Mouse (Mus musculus): ENCODE results near the gene Rusc1. TPM values are rescaled to one million over a fixed set of nuclear protein-coding genes. Genes with fewer than 3 reads are reported as not detected.
A peak's percentile ranks its signal among the peaks of the same experiment; 100 is the strongest.
"Not testable (repeated sequence)": the region's sequence is repeated elsewhere in the genome, so short reads cannot be mapped to it uniquely, and the experiment has no call there.

Gene Rusc1
- total RNA-seq, 2 experiments from 2014 or later: 14.8 to 15.7 TPM

DNA sequence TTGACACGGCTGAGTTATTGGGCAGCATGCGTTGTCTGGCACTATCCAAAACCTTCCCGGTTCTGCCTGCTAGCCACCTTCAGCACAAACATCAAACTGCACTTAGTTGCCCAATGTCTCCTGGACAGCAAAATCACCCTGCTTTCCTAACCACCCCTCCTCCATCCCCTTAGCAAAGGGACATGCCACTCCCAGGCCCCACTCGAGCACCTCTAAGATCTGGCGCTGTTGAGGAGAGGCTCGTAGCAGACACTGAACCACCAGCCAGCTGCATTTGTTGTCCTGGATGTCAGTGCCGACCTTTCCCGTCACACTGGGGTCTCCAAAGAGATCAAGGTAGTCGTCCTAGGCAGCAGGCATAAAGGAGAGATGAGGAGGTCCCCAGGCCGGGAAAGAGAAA is 910 bp upstream of the Rusc1 start:
- intact Hi-C loops (cut with DNase I): no loop called here
- DNase-seq: no peak

GRCm38 (mm10) chr3:89092509-89093090 is 511 bp downstream of the Rusc1 start:
- DNase-seq: no peak
- intact Hi-C loops (cut with DNase I): no loop called here

DNA sequence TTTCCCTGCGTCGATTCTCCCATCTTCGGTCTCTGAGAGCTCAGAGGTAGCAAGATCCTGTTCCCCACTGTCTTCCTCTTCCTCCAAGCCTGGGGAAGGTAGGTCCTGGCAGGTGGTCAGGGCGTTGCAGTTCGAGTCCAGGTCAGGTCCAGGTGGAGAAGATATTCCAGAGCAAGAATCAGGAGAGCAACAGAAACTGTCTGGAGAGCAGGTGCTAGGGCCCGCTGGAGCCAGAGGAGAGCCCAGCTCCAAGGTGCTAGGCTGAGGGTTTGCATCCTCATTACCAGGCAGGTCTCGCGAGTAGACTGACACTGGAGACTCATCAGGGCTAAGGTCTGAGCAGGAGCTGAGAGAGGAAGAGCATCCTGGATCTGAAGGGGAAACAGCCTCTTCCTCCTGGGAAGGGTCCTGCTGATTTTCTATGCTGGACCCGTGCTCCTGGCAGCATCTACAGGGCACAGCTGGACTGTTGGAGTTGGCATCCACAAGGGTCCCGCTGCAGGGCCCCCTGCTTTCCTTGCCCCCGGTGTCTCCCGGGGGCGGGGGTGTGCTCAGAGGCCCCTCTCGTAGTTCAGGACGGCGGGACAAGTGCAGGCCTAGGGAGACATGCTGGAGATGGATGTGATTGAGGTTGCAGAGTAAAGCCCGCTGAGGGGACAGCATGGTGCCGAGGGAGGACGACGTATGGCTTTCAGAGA is 1.2 kb downstream of the Rusc1 start:
- DNase-seq: no peak
- intact Hi-C loops (cut with DNase I): loop anchor here (2.0 kb wide), 1 partner anchor 125 kb away; no protein-coding TSS in a partner anchor

GRCm38 (mm10) chr3:89090694-89091655 is 2.1 kb downstream of the Rusc1 start:
- DNase-seq: peak; percentile 85 to 86
- intact Hi-C loops (cut with DNase I): loop anchor here (2.0 kb wide), 1 partner anchor 126 kb away; no protein-coding TSS in a partner anchor

GRCm38 (mm10) chr3:89089882-89090591 is 3.1 kb downstream of the Rusc1 start:
- intact Hi-C loops (cut with DNase I): loop anchor here (2.0 kb wide), 1 partner anchor 127 kb away; no protein-coding TSS in a partner anchor
- peak; percentile 77 to 79 for DNase-seq

- DNase-seq: no peak
- intact Hi-C loops (cut with DNase I): no loop called here
Measured at GRCm38 (mm10) chr3:89088974-89089373, 4.1 kb downstream of the Rusc1 start.

DNA sequence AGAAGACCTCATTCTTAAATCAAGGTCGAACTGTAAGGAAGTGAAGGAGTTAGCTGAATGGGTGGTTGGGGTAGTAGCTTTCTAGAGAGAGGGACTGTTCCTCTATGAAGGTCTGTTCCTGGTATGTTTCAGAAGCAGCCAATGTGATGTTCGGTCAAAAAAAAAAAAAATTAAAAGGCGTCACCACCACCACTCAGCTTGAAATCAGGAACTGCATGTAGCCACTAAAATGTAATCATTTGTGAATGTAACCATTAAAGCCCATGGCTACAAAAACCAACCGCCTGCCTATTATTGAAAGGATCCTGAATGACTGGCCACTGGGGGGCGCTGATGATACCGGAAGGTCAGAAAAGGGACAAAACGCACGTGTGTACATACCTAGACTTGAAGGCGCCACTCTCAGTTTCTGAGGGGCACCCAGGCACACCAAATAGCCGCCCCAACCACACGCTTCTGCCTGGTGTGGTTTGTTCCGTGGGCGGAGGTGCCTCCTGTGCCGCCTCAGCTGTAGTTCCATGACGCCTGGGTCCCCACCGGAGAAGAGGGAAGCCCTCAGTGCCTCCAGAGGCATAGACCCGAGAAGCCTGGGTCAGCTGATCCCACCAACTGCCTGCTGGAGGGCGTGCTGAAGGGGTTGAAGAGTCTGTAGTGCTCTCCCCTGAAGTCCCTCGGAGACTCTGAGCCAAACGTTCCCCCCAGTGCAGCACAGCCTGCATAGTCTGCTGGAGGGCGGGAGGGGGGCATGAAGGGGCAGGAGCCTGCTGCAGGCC is 5.6 kb downstream of the Rusc1 start:
- intact Hi-C loops (cut with DNase I): no loop called here
- DNase-seq: peak; percentile 61 to 65

GRCm38 (mm10) chr3:89084654-89085190 is 8.4 kb downstream of the Rusc1 start:
- intact Hi-C loops (cut with DNase I): no loop called here

GRCm38 (mm10) chr3:89084133-89084532 is 9.0 kb downstream of the Rusc1 start:
- intact Hi-C loops (cut with DNase I): no loop called here
- no peak for DNase-seq

More at GRCm38 (mm10) chr3:89084654-89085190, 8.4 kb downstream of the Rusc1 start:
- no peak for DNase-seq

DNA sequence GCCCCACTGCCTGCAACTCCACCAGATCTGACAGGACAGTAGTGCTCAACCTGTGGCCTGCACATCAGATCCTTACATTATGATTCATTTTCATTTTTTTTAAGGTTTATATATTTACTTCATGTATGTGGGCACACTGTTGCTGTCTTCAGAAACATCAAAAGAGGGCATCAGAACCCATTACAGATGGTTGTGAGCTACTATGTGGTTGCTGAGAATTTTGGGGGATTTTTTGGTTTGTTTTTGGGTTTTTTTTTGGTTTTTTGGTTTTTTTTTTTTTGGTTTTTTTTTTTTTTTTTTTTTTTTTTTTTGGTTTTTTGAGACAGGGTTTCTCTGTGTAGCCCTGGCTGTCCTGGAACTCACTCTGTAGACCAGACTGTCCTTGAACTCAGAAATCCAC is 10.8 kb downstream of the Rusc1 start:
- DNase-seq; intact Hi-C loops (cut with DNase I): not testable (repeated sequence)

DNA sequence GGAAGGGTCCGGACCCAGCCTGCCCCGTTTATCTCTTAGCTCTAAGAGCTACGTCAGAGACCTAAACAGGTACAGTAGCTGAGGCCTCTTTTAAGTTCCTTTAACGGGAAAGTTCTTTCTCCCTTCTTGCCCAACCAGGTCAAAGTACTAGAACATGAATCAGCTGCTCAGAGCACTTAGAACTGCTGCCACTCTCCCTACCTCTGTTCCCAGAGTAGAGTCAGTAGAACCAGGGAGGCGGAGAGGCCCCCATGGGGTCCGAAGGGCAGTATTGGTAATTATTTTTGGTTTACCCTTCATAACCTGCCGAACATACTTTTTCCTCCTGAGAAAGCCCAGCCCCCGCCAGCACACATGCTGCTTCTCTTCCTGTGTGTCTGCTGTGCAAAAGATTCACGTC is 15.7 kb downstream of the Rusc1 start:
- intact Hi-C loops (cut with DNase I): loop anchor here (10.0 kb wide), 1 partner anchor 53 kb away; no protein-coding TSS in a partner anchor
- DNase-seq: no peak

GRCm38 (mm10) chr3:89067265-89067664 is 25.8 kb downstream of the Rusc1 start:
- DNase-seq: no peak
- intact Hi-C loops (cut with DNase I): loop anchor here (10.0 kb wide), 1 partner anchor 958 kb away; no protein-coding TSS in a partner anchor

- DNase-seq: no peak
- intact Hi-C loops (cut with DNase I): loop anchor here (10.0 kb wide), 1 partner anchor 963 kb away; no protein-coding TSS in a partner anchor
Measured at GRCm38 (mm10) chr3:89061696-89062095, 31.4 kb downstream of the Rusc1 start.

DNA sequence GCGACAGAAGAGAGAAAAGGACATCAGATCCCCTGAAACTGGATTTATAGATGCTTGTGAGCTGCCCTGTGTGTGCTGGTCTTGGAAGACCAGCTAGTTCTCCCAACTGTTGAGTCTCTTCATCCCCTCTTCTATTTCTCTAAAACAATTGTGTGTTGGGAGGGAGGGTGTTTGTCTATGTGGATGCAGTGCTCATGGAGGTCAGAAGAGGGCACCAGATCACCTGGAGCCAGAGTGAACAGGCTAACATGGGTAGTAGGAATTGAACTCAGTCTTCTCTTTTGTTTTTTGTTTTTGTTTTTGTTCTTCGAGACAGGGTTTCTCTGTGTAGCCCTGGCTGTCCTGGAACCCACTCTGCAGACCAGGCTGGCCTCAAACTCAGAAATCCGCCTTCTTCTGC is 34.3 kb downstream of the Rusc1 start:
- DNase-seq: no peak
- intact Hi-C loops (cut with DNase I): no loop called here

GRCm38 (mm10) chr3:89058361-89058760 is 34.8 kb downstream of the Rusc1 start:
- intact Hi-C loops (cut with DNase I): no loop called here
- DNase-seq: no peak

GRCm38 (mm10) chr3:89043359-89043758 is 49.8 kb downstream of the Rusc1 start:
- intact Hi-C loops (cut with DNase I): no loop called here
- DNase-seq: no peak
